Mouse (Mus musculus) large intestine, adult 2 months (tissue): Measurements from ENCODE around the gene Cops7a. TPM values are rescaled to one million over a fixed set of nuclear protein-coding genes. Genes with fewer than 3 reads are reported as not detected.

Experiments used
- DNase-seq: peaks from one replicate; pipeline ENCODE4 v3.0.0-alpha.2; 2012; ENCODE audit warnings: low read depth, low spot score
- WGBS: fragments of 180-500 bp; shearing (Covaris S2); methylation state at CpG from one replicate; pipeline ENCODE4 v1.1.7; 2018; 5-methylcytosine and 5-hydroxymethylcytosine counted together
- polyA plus RNA-seq: library from polyadenylated mRNA; depleted of rRNA; stranded (reverse); fragments of >200 nt; gene quantifications from 2 replicates; pipeline ENCODE4 v1.2.3, GENCODE M21; 2012

Gene Cops7a
- polyA plus RNA-seq, 1 experiment = 149 TPM

DNA sequence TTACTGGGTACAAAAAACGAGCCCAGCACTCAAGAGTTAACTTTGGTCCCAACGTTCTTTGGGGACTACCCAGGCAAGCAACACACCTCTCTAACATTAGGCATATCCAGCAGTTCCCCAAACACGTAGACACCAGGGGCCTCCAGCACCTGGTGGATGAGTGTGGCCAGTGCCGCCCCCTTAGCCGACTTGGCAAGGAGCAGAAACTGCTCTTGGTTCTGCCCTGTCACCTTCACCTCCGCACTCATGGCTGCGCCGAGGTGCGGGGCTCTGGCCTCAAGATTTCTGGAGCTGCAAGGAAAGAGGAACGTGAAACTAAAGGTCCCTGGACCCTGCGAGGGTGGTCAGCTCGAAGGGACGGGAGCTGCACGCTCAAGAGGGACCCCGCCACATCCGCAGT is 700 bp downstream of the Cops7a start:
- 15% methylated on average over 16 of the region's 16 CpGs for WGBS
- no peak for DNase-seq

DNA sequence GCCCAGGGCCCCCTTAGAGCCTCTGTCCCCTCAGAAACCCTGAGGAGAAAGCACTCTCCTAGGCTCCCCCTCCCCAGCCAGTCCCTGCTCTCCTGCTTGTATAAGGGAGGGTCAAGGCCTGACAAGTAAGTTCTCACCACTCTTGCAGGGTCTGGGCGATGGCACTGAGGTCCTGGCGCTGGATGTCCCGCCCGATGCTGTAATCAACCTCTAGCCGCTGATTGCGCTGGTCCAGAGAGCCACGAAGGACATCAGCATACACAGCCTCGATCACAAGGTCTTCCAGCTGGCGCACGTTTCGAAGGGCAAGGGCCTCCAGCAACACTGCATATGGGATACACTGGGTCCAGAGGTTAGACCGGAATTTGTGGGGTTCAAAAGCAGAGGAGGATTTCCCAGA is 4.3 kb downstream of the Cops7a start:
- DNase-seq = no peak
- WGBS = 85% methylated on average over 12 of the region's 12 CpGs

DNA sequence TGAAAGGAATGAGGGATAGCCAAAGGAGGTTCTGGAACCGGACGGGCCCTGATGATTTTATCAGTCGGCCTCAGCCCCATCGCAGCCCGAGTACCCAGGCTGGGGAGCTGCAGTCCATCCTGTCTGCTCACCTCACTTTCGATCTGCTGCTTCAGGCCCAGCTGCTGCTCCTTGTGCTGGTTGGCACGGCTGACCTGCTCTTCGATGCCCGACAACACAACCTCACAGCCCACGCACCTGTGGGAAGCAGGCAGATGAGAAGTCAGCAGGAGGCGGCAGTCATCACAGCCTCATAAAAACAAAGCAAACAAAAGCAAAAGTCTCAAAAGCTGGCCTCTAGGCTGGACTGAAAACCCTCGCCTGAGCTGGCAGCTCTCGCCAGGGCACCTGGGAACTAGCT is 5.4 kb downstream of the Cops7a start:
- WGBS = 40% methylated on average over 13 of the region's 13 CpGs

GRCm38 (mm10) chr6:124958127-124958526 is 7.2 kb downstream of the Cops7a start:
- DNase-seq = no peak
- 76% methylated on average over 3 of the region's 3 CpGs for WGBS

More for the DNA sequence above, 5.4 kb downstream of the Cops7a start:
- DNase-seq = no peak

- no peak for DNase-seq
- WGBS = 98% methylated on average over 4 of the region's 4 CpGs
Measured at GRCm38 (mm10) chr6:124955212-124955611, 10.1 kb downstream of the Cops7a start.

DNA sequence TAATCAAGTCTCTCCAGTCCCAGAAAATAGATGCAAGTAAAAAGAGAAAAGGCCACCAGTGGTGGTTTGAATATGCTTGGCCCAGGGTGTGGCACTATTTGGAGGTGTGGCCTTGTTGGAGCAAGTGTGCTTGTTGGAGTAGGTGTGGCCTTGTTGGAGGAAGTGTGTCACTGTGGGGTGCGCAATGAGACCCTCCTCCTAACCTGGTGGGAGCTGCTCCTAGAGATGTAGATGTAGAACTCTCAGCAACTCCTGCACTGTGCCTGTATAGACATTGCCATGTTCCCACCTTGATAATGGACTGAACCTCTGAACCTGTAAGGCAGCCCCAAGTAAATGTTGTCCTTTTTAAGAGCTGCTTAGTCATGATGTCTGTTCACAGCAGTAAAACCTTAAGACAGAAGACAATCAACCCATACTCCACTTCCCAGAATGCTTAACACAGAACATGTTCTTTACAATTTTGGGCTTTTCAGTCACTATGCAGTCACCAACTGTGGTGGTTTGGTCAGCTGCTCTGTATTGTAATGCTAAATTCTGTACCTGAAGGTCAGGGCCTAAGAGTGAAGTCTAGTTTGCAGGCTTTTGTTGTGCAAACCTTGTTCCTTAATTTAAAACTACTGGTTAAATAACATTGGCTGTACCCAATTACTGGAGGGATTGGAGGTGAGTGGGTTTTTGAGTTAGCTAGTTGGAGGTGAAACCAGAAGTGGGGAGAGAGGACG is 11.2 kb downstream of the Cops7a start:
- WGBS = 90% methylated on average over 2 of the region's 2 CpGs
- no peak for DNase-seq

DNA sequence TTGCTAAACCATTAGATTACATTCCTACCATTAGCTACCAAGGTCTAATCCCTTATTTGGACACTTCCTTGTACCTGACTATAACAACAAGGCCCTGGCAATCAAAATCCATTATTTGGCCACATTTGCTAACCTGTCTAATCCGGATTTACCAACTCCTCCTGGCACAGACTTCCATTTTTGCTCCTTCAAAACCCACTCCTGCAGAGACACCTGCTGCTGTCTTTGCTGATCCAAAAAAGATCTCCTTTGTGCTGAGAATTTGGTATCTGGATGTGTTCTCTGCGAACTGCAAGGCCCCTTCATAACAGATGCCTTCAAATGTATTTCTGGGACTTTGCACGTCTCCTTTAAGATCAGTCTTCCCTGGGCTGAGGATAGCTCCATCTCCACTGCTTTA is 21.8 kb downstream of the Cops7a start:
- 81% methylated on average over 3 of the region's 3 CpGs for WGBS
- DNase-seq = no peak

DNA sequence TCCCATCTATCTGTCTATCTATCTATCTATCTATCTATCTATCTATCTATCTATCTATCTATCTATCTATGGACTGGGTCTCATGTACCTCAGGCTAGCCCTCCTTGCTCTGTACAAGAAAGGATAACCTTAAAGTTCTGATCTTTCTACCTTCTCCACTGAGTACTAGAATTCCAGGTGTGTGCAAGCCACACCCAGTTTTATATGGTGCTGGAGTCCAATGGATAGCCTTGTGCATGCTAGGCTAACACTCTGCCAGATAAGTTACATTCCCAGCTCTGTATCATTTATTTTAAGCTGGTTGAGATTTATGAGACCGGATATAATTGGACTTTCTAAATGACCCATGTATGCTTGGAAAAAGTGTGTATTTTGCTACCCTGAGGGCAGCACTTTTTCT is 23.7 kb downstream of the Cops7a start:
- WGBS = 30% methylated on average over 1 of the region's 1 CpGs
- DNase-seq = no peak

DNA sequence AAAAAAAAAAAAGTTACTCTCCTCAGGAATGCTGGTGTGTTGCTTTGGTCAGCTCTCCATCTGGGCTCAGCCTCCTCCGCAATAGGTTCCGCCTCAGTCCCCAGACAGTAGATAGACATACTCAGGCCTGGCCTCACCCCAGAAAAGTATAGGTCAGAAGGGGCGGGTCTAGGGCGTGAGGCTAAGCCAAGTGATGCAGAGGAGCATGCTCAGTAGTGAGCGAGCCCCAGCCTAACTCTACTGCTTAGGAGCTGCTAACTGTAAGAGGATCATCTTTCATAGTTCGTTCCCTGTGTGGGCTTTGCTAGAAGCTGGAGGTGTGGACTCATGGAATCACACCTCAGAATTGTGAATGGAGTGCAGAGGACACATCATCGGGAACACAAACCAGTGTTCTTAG is 26.8 kb downstream of the Cops7a start:
- 86% methylated on average over 7 of the region's 7 CpGs for WGBS
- DNase-seq = no peak

GRCm38 (mm10) chr6:124937493-124937892 is 27.8 kb downstream of the Cops7a start:
- no peak for DNase-seq
- 58% methylated on average over 2 of the region's 2 CpGs for WGBS

GRCm38 (mm10) chr6:124936681-124937080 is 28.7 kb downstream of the Cops7a start:
- no peak for DNase-seq
- 58% methylated on average over 1 of the region's 1 CpGs for WGBS

DNA sequence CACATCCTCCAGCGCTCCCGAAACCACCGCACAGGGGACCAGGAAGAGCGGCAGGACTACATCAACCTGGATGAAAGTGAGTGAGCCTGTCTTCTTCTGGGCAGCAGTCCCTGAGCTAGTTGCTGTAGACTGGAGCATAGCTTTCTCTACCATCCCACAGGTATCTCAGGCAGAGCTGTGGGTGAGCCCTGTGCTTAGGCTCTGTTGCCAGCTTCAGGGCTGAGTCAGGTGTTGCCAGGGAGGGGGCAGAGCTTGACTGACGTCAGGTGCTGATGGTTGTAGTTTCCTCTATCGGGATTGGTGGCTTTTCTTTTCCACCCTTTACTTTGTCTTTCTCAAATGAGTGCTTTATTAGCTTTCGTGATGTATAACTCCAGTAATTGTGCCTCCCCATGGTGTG is 30.7 kb downstream of the Cops7a start:
- DNase-seq = no peak
- 88% methylated on average over 7 of the region's 7 CpGs for WGBS

GRCm38 (mm10) chr6:124933127-124933526 is 32.2 kb downstream of the Cops7a start:
- no peak for DNase-seq
- WGBS = 88% methylated on average over 3 of the region's 3 CpGs

DNA sequence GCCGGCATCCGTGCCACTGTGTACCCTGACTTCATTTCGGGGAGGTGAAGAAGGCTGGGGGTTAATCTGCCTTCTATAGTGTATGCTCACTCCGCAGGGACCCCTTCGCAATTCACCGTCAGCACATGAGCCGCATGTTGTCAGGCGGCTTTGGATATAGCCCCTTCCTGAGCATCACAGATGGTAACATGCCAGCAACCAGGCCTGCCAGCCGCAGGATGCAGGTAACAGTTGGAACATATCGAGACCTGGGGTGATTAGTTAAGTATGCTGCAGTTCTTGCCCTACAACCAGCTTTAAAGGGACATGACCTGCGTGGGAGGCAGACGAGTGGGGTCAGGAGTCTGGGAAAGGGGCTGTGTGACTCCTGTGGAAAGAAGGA is 33.0 kb downstream of the Cops7a start:
- WGBS = 48% methylated on average over 12 of the region's 12 CpGs

DNA sequence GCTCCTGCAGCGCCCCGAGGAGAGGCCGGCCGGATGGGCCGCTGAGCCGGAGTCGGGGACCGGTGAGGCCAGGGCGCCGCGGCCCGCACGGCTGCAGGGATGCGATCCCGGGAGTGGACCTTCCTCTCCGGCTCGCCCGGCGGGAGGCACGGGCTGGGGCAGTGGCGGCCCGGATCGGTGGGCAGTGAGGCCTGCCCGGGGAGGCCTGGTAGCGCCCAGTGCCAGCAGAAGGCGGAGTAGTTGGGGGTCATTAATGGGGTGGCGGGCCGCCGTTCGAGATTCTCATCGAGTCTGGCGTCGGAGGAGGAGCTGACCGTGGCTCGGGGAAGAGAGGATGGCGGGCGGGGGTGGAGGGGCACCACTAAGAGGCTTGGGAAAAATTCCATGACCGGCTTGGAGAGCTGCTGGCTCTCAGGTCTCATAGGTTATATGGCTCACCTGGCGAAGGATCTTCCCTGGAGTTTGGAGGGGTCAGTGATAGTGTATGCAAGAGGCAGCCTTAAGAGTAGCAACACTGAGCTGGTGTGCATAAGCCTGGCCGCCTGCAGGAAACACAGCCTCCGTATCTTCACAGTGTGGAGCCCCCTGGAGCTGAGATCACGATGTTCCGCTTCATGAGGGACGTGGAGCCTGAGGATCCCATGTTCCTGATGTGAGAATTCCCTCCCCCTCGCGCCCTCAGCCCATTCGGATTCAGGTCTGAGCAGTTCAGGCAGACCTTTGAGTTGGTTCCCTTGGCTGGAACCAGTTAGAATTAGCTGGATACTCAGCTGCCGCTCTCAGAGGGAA is 33.6 kb downstream of the Cops7a start:
- WGBS = 1% methylated on average over 48 of the region's 48 CpGs
- no peak for DNase-seq

More for the DNA sequence above, 33.0 kb downstream of the Cops7a start:
- no peak for DNase-seq

DNA sequence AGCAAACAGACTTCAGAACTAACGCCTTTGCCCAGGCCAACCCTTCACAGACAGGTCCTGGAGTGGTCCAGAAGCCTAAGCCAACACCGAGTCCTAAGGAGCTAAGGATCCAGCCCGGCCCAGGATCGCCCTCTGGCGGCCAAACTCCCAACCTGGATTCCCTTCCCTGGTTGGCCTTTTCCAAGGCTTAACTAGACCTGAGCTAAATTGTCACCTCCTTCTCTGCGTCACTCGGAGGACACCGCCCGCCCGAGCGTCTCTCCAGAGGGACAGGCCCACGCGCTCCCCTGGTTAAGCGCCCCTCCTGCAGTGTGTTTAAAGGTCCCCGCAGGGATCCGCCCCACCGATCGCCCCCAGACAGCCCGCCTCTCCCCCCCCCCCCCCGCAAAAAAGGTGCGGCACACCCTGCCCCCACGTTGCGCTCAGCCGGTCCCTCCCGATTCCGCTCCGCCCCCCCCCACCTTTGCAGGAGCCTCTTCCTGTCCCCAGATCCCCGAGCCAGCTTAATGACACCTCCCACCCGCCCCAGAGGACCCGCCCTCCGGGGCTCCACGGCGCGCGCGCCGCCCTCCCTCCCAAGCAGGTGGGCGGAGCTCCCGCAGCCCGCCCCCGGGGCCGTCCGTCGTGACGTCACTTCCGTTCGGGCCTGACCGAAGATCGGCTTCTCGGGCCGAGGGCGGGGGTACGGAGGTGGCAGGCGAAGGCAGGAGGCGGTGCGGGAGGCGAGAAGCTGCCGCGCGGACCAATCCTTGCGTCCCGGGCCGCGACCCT is 34.4 kb downstream of the Cops7a start, which contains the start of gene Mlf2:
Gene Mlf2, plus strand, starts transcription at position 633 of the 771 bp plus-strand sequence.
- DNase-seq = peak; percentile 98
- WGBS = 1% methylated on average over 61 of the region's 64 CpGs

GRCm38 (mm10) chr6:124930231-124930630 is 35.1 kb downstream of the Cops7a start:
- DNase-seq = no peak
- WGBS = 11% methylated on average over 1 of the region's 1 CpGs

- DNase-seq = no peak
- WGBS = 11% methylated on average over 5 of the region's 5 CpGs
Measured at GRCm38 (mm10) chr6:124925941-124926340, 39.4 kb downstream of the Cops7a start.

GRCm38 (mm10) chr6:124925173-124925793 is 40.1 kb downstream of the Cops7a start:
- DNase-seq = no peak
- WGBS = 14% methylated on average over 12 of the region's 12 CpGs

DNA sequence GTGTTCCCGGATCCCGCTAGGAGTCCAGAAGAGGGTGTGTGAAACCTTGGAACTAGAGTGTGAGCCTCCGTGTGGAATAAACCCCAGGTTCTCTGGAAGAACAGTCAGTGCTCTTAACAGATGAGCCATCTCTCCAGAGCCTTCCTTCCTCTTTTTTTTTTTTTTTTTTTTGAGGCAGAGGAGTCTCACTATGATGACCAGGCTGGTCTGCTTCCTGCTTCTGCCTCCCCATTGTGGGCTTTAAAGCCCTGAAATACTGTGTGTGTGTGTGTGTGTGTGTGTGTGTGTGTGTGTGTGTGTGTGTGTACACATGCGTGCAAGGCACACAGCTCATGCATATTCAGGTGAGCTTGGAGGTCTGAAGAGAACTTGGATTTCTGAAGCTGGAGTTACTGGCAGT is 43.8 kb downstream of the Cops7a start:
- WGBS = 51% methylated on average over 4 of the region's 4 CpGs
- no peak for DNase-seq
